Mouse (Mus musculus) midbrain, embryonic 15.5 days (tissue): Measurements from ENCODE around the gene Cyp2b10. TPM values are rescaled to one million over a fixed set of nuclear protein-coding genes. Genes with fewer than 3 reads are reported as not detected.
"Not testable (repeated sequence)": the region's sequence is repeated elsewhere in the genome, so short reads cannot be mapped to it uniquely, and the experiment has no call there.

Source experiments
- ATAC-seq: fragments of 200-750 bp; cut with Nextera tagmentation; replicated peaks from 2 replicates; pipeline ENCODE4 v1.8.0; 2017; ENCODE audit warnings: moderate TSS enrichment
- H3K27ac ChIP-seq: fragments of 300-500 bp; sonication (generic); 2 replicates; pipeline ENCODE4 v1.5.1; 2015; ENCODE audit warnings: mild to moderate bottlenecking, inconsistent platforms
- H3K27me3 ChIP-seq: fragments of 300-500 bp; sonication (generic); replicated peaks from 2 replicates; pipeline ENCODE4 v1.6.1; 2015; ENCODE audit warnings: inconsistent platforms
- H3K36me3 ChIP-seq: fragments of 300-500 bp; sonication (generic); replicated peaks from 2 replicates; pipeline ENCODE4 v1.6.1; 2015; ENCODE audit warnings: inconsistent platforms
- H3K4me1 ChIP-seq: fragments of 300-500 bp; sonication (generic); 2 replicates; pipeline ENCODE4 v1.6.1; 2015; ENCODE audit warnings: inconsistent platforms
- H3K4me2 ChIP-seq: fragments of 300-500 bp; sonication (generic); 2 replicates; pipeline ENCODE4 v1.6.1; 2015; ENCODE audit warnings: inconsistent platforms, mild to moderate bottlenecking, moderate library complexity
- H3K4me3 ChIP-seq: fragments of 300-500 bp; sonication (generic); 2 replicates; pipeline ENCODE4 v1.5.1; 2015; ENCODE audit warnings: mild to moderate bottlenecking, inconsistent platforms
- H3K9ac ChIP-seq: fragments of 300-500 bp; sonication (generic); 2 replicates; pipeline ENCODE4 v1.6.1; 2015; ENCODE audit warnings: mild to moderate bottlenecking, inconsistent platforms
- H3K9me3 ChIP-seq: fragments of 300-500 bp; sonication (generic); 2 replicates; pipeline ENCODE4 v1.6.1; 2016; ENCODE audit warnings: inconsistent platforms
- WGBS: fragments of 180-500 bp; shearing (Covaris S2); methylation state at CpG from one replicate; pipeline ENCODE4 v1.1.7; 2015; ENCODE audit warnings: mixed read lengths; 5-methylcytosine and 5-hydroxymethylcytosine counted together
- polyA plus RNA-seq: library from polyadenylated mRNA; unstranded; fragments of >200 nt; fragmentation: Nextera tagmentation; extraction: Ambion mirVana; gene quantifications from 2 replicates; pipeline ENCODE4 v1.2.1, GENCODE M21; 2015

The Cyp2b10 gene
- polyA plus RNA-seq, 1 experiment from 2014 or later: not detected

DNA sequence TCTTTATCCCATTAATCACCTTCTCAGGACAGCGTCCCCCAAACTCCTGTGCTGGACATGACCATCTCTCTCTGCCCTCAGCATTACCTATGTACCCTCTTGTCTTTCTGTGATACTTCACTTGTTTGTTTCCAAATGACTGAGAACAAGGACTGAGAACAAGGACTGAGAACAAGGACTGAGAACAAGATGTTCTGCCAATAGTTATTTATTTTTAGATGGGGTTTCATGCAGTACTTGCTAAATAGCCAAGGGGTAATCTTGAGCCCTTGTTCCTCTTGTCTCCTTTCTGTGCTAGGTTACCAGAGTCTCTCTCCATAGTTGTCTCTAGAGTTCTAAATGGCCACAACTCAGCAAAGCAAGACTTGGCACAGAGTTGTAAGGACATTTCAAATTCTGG, 13.1 kb upstream of the Cyp2b10 start:
- Histone ChIP-seq H3K9ac (no peak overlapping the region), H3K4me3 (no peak overlapping the region), H3K27me3 (no peaks in the 10 kb centered on the region), H3K27ac (no peak overlapping the region), H3K9me3 (no peaks in the 10 kb centered on the region), H3K4me1 (no peaks in the 10 kb centered on the region), H3K36me3 (no peaks in the 10 kb centered on the region), H3K4me2 (no peak overlapping the region)
- WGBS: 80% methylated on average over 1 of the region's 1 CpGs
- no peak for ATAC-seq

- WGBS: 80% methylated on average over 3 of the region's 3 CpGs
- no peaks in the 10 kb centered on the region for H3K36me3 ChIP-seq
- no peaks in the 10 kb centered on the region for H3K9me3 ChIP-seq
- ATAC-seq: no peak
- H3K4me2 ChIP-seq: no peak overlapping the region
- H3K27ac ChIP-seq: no peak overlapping the region
- H3K9ac ChIP-seq: no peak overlapping the region
- H3K4me1 ChIP-seq: no peaks in the 10 kb centered on the region
- H3K4me3 ChIP-seq: no peak overlapping the region
- H3K27me3 ChIP-seq: no peaks in the 10 kb centered on the region
These were observed 9.7 kb upstream of the Cyp2b10 start for GRCm38 (mm10) chr7:25887758-25888157.

GRCm38 (mm10) chr7:25893159-25893558, 4.3 kb upstream of the Cyp2b10 start:
- no peaks in the 10 kb centered on the region for H3K36me3 ChIP-seq
- no peaks in the 10 kb centered on the region for H3K9me3 ChIP-seq
- no peak overlapping the region for H3K9ac ChIP-seq
- H3K4me1 ChIP-seq: no peaks in the 10 kb centered on the region
- H3K4me3 ChIP-seq: no peak overlapping the region
- 93% methylated on average over 5 of the region's 5 CpGs for WGBS
- no peak overlapping the region for H3K4me2 ChIP-seq
- H3K27ac ChIP-seq: no peak overlapping the region
- H3K27me3 ChIP-seq: no peaks in the 10 kb centered on the region
- ATAC-seq: no peak

DNA sequence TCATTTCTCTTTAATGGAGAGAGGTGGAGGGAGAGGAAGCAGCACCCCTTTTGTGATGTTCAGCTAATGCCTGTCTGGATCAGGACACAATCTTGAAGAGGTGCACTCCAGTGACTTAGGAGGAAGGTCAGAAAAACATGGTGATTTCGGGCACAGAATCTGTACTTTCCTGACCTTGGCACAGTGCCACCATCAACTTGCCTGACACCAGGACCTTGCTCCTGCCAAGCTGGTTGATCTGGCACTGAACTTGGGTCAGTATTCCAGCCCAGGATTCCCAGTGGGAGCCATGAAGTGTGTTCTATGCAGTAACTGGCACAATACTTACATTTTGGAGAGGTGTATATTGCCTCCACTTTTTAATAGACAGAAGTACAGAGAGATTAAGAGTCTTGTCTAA, 2.3 kb upstream of the Cyp2b10 start:
- Histone ChIP-seq H3K9ac (no peak overlapping the region), H3K27me3 (no peaks in the 10 kb centered on the region), H3K4me1 (no peaks in the 10 kb centered on the region), H3K4me3 (no peak overlapping the region), H3K27ac (no peak overlapping the region), H3K9me3 (no peaks in the 10 kb centered on the region), H3K36me3 (no peaks in the 10 kb centered on the region), H3K4me2 (no peak overlapping the region)
- ATAC-seq: no peak
- WGBS: 89% methylated on average over 1 of the region's 1 CpGs

DNA sequence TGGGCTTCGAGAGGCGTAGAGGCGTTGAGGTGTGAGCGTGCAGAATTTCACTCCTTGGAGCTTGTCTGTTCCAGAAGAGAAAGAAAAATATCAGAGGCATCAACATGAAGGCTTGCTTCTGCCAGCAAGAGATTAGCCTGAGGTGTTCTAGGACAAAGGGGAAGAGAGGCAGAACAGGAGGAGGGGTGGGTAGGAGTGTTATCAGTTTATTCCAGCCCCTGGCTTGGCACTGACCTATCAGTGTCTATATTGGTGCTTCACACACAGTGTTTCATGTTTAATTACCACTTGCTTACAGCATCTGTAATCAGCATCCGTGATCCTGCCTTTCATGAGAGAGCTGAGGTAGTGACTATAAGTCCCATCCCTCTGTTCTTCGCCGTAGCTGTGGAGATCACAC, 644 bp downstream of the Cyp2b10 start:
- no peaks in the 10 kb centered on the region for H3K36me3 ChIP-seq

DNA sequence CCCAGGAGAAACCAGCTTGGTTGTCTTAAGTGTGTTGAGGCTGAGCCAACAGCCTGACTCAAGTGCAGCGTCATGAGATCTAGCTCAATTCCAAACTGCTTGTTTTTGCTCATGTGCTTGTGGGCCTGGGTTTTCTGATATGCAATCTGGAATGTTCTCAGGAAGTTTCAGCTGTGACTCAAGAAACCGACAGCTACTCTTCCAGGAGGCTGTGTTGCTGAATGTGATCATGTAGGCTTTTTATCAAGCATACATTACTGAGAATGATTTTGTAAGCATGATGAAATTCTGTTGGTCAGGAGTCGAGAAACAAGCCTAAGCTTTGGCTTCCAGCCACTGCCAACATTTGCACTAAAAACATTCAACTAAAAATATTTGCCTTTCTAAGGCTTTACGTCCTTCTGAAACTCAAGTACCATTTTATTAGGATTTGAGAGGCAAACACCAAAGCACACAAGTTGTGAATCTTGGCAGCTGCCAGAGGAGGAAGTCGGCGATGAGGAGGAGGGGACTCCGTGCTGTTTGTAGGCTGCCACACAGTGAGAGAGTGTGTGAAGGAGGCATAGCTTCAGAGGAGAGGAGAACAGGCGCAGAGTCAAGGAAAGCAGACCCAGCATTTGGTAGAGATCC, 4.8 kb downstream of the Cyp2b10 start:
- Histone ChIP-seq H3K4me3 (no peak overlapping the region), H3K36me3 (no peaks in the 10 kb centered on the region), H3K4me2 (no peak overlapping the region), H3K4me1 (no peaks in the 10 kb centered on the region), H3K27me3 (no peaks in the 10 kb centered on the region), H3K9ac (no peak overlapping the region), H3K9me3 (no peaks in the 10 kb centered on the region), H3K27ac (no peak overlapping the region)
- no peak for ATAC-seq
- 81% methylated on average over 8 of the region's 8 CpGs for WGBS

More for the DNA sequence above, 644 bp downstream of the Cyp2b10 start:
- Histone ChIP-seq H3K9ac (no peak overlapping the region), H3K27ac (no peak overlapping the region), H3K27me3 (no peaks in the 10 kb centered on the region), H3K4me3 (no peak overlapping the region), H3K4me2 (no peak overlapping the region), H3K9me3 (no peaks in the 10 kb centered on the region), H3K4me1 (no peaks in the 10 kb centered on the region)
- WGBS: 88% methylated on average over 7 of the region's 7 CpGs
- ATAC-seq: no peak

GRCm38 (mm10) chr7:25903156-25903555, 5.7 kb downstream of the Cyp2b10 start:
- no peak overlapping the region for H3K4me3 ChIP-seq
- H3K4me1 ChIP-seq: no peaks in the 10 kb centered on the region
- H3K9me3 ChIP-seq: no peaks in the 10 kb centered on the region
- 46% methylated on average over 14 of the region's 14 CpGs for WGBS
- no peak overlapping the region for H3K9ac ChIP-seq
- H3K27ac ChIP-seq: no peak overlapping the region
- no peak for ATAC-seq
- H3K4me2 ChIP-seq: no peak overlapping the region
- H3K27me3 ChIP-seq: no peaks in the 10 kb centered on the region
- no peaks in the 10 kb centered on the region for H3K36me3 ChIP-seq

DNA sequence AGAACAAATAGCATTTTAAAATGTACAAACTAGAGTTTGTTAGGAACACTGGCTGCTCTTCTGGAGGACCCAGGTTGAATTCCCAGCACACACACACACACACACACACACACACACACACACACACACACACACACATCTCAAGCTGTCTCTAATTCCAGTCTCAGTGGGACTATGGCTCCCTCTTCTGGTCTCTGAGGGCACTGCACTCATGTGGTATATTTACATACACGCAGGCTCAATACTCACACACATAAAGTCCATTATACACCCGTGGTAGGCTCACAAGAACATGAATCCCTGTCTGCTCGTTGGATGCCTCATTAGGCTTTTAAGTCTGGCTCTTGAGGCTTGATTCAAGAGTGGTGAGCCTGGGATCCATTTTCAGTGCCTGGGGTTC, 6.6 kb downstream of the Cyp2b10 start:
- WGBS: 49% methylated on average over 3 of the region's 3 CpGs
- Histone ChIP-seq H3K27ac (no peak overlapping the region), H3K4me2 (no peak overlapping the region), H3K4me3 (no peak overlapping the region), H3K4me1 (no peaks in the 10 kb centered on the region), H3K36me3 (no peaks in the 10 kb centered on the region), H3K9ac (no peak overlapping the region), H3K27me3 (no peaks in the 10 kb centered on the region), H3K9me3 (no peaks in the 10 kb centered on the region)
- no peak for ATAC-seq

DNA sequence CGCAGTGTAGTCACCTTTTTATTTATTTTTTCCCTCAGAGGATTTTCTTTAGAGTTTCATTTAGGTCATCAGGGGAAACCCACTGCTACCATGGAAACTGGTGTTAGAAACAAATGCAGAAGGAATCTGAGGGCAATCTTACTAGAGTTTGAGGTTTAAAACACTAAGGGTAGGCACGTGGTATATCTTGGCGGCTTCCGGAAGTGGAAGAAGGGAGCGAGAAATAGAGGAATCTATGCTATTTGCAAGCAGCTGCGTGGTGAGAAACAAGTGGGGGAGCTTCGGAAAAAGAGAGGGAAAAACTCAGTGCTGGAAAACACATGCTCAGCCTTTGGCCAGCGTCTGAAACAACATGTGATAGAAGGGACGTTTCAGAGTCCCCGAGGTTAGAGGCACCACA, 7.1 kb downstream of the Cyp2b10 start:
- ATAC-seq: no peak
- Histone ChIP-seq H3K4me1 (no peaks in the 10 kb centered on the region), H3K9ac (no peak overlapping the region), H3K4me3 (no peak overlapping the region), H3K9me3 (no peaks in the 10 kb centered on the region), H3K36me3 (no peaks in the 10 kb centered on the region), H3K27ac (no peak overlapping the region), H3K4me2 (no peak overlapping the region), H3K27me3 (no peaks in the 10 kb centered on the region)
- WGBS: 74% methylated on average over 10 of the region's 10 CpGs

DNA sequence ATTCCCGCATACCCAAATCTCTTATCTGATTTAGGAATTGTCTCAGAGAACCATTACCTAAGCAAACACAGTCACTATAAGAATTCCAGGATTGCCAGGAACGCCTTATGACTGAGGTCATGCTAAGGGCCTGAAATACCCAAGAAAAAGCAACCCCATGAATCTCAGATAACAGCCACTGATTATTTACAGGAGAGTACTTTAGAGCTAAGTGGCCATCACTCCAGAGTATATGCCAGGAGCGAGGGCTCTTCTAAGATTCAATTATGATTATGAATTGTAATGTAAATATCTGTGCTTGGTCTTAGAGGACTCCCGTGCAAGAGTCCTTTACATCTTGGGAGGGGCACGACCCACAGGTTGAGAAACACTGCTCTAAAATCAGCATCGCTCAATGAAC, 10.0 kb downstream of the Cyp2b10 start:
- Histone ChIP-seq H3K27me3 (no peaks in the 10 kb centered on the region), H3K9ac (no peak overlapping the region), H3K27ac (no peak overlapping the region), H3K36me3 (no peaks in the 10 kb centered on the region), H3K4me1 (no peaks in the 10 kb centered on the region), H3K4me3 (no peak overlapping the region), H3K9me3 (no peaks in the 10 kb centered on the region; the same call in 1 of the 2 replicates), H3K4me2 (no peak overlapping the region)
- WGBS: 69% methylated on average over 6 of the region's 6 CpGs
- ATAC-seq: no peak

GRCm38 (mm10) chr7:25910046-25910445, 12.6 kb downstream of the Cyp2b10 start:
- H3K27me3 ChIP-seq: no peaks in the 10 kb centered on the region
- H3K9me3 ChIP-seq: no peaks in the 10 kb centered on the region; the same call in 1 of the 2 replicates
- no peaks in the 10 kb centered on the region for H3K36me3 ChIP-seq
- no peak for ATAC-seq
- no peaks in the 10 kb centered on the region for H3K4me1 ChIP-seq
- no peak overlapping the region for H3K4me2 ChIP-seq
- H3K9ac ChIP-seq: no peak overlapping the region
- no peak overlapping the region for H3K4me3 ChIP-seq
- 68% methylated on average over 2 of the region's 2 CpGs for WGBS
- H3K27ac ChIP-seq: no peak overlapping the region

DNA sequence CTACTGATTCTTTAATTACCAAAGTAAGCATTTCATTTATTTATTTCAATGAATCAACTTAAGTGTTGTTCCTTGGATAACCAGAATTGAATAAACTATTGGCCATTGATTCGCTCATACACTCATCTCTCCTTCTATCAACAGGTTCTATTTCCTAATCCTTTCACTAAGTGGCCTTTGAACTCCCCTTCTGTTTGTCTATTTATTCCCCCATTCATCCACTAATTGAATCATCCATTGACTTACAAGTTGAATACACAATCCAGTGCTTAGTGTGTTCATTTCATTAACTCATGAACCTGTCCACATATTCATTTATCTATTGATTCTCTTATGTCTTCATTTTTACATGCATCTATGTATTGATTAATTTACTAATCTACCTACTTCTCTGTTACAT, 18.7 kb downstream of the Cyp2b10 start:
- Histone ChIP-seq H3K9ac (no peak overlapping the region), H3K4me2 (no peak overlapping the region), H3K4me3 (no peak overlapping the region), H3K4me1 (no peaks in the 10 kb centered on the region), H3K27me3 (no peaks in the 10 kb centered on the region), H3K27ac (no peak overlapping the region), H3K36me3 (no peaks in the 10 kb centered on the region), H3K9me3 (no peaks in the 10 kb centered on the region)
- no peak for ATAC-seq
- 70% methylated on average over 1 of the region's 1 CpGs for WGBS

- ATAC-seq, H3K9me3 ChIP-seq, H3K9ac ChIP-seq, H3K27ac ChIP-seq, H3K27me3 ChIP-seq, H3K4me3 ChIP-seq, H3K4me1 ChIP-seq, H3K36me3 ChIP-seq, H3K4me2 ChIP-seq: not testable (repeated sequence)
- 53% methylated on average over 5 of the region's 5 CpGs for WGBS
These were observed 19.9 kb downstream of the Cyp2b10 start for GRCm38 (mm10) chr7:25917271-25917670.
